Mouse (Mus musculus): ENCODE results near the gene Olfr1477. TPM values are rescaled to one million over a fixed set of nuclear protein-coding genes. Genes with fewer than 3 reads are reported as not detected.
"Not testable (repeated sequence)": the region's sequence is repeated elsewhere in the genome, so short reads cannot be mapped to it uniquely, and the experiment has no call there.

Olfr1477 gene
- polyA plus RNA-seq (2015; fragmentation: Nextera tagmentation; extraction: Ambion mirVana) = not detected in 2 replicates

GRCm38 (mm10) chr19:13500246-13500645 lies at the start of gene Olfr1477:
TSS of gene Olfr1477 (plus strand) at chr19:13500546.
- Histone ChIP-seq H3K4me3 (ENCODE audit: low read length) (no peak within 1 kb of the TSS), H3K4me2 (replicated peaks; ENCODE audit: low read depth, low read length) (no peak within 1 kb of the TSS), H3K9ac (replicated peaks; ENCODE audit: low read length) (no peak within 1 kb of the TSS), H3K4me1 (ENCODE audit: insufficient read depth, low read length) (no peaks in the 10 kb centered on the region), H3K9me3 (ENCODE audit: low read length) (no peaks in the 10 kb centered on the region), H3K27me3 (ENCODE audit: insufficient read depth, low read length) (no peaks in the 10 kb centered on the region), H3K27ac (ENCODE audit: low read length) (no peak within 1 kb of the TSS), H3K36me3 (ENCODE audit: insufficient read depth, low read length) (no peaks in the 10 kb centered on the region)
- WGBS = 69% methylated on average over 3 of the region's 3 CpGs
- no peak for ATAC-seq (ENCODE audit: low FRiP score, low TSS enrichment)

DNA sequence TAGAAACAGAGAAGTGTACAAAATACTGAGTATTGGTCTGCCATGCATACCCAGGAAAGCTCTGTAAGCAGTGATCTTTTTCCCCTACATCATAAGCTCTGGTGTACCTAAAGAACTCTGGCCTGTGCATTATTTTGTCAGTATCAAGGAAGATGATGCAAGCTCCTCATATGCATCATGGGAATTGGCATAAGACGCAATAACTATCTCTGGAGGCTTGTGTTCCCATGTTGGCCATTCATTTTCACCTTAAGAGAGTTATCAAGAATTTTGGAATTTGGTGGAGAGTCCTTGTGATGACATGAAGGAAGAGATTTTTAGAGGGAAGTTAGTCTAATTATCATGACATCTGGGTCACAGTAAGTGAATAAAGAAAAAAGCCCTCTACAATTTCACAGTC lies 44.4 kb upstream of the Olfr1477 start, which contains the start of gene Olfr1472:
TSS of gene Olfr1472 (minus strand) at position 101 of the 400 bp plus-strand sequence.
- no peak for ATAC-seq (ENCODE audit: low FRiP score, low TSS enrichment)
- H3K4me2 ChIP-seq (replicated peaks; ENCODE audit: low read depth, low read length) = no peak within 1 kb of the TSS
- no peaks in the 10 kb centered on the region for H3K4me1 ChIP-seq (ENCODE audit: insufficient read depth, low read length)
- no peak within 1 kb of the TSS for H3K9ac ChIP-seq (replicated peaks; ENCODE audit: low read length)
- H3K9me3 ChIP-seq (ENCODE audit: low read length) = peaks cover 8% of the 10 kb centered on the region; the same call in 1 of the 2 replicates
- H3K27ac ChIP-seq (ENCODE audit: low read length) = no peak within 1 kb of the TSS
- no peaks in the 10 kb centered on the region for H3K36me3 ChIP-seq (ENCODE audit: insufficient read depth, low read length)
- 72% methylated on average over 1 of the region's 1 CpGs for WGBS
- H3K27me3 ChIP-seq (ENCODE audit: insufficient read depth, low read length) = no peaks in the 10 kb centered on the region
- H3K4me3 ChIP-seq (ENCODE audit: low read length) = no peak within 1 kb of the TSS

DNA sequence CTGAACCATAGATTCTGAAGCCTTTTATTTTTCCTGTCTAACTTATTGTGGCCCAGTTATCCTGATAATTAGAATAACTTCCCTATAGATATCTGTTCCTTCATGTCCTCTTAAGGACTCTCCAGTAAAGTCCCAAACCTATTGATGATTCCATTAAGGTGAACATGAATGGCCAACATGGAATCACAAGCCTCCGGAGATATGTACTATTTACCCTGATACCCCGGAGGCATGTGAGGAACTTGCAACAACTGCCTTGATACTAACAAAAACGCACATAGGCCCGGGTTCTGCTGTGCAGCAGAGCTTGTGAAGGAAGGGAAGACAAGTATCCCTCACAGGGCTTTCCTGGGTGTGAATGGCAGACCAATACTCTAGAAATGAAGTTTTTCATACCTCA lies 31.1 kb upstream of the Olfr1477 start, which contains the start of gene Olfr1474:
TSS of gene Olfr1474 (plus strand) at position 301 of the 400 bp plus-strand sequence.
- H3K9ac ChIP-seq (replicated peaks; ENCODE audit: low read length); H3K4me2 ChIP-seq (replicated peaks; ENCODE audit: low read depth, low read length); H3K4me1 ChIP-seq (ENCODE audit: insufficient read depth, low read length); H3K27ac ChIP-seq (ENCODE audit: low read length); H3K36me3 ChIP-seq (ENCODE audit: insufficient read depth, low read length); H3K4me3 ChIP-seq (ENCODE audit: low read length); H3K9me3 ChIP-seq (ENCODE audit: low read length); ATAC-seq (ENCODE audit: low FRiP score, low TSS enrichment); H3K27me3 ChIP-seq (ENCODE audit: insufficient read depth, low read length): not testable (repeated sequence)
- 82% methylated on average over 4 of the region's 4 CpGs for WGBS

- ATAC-seq (ENCODE audit: low FRiP score, low TSS enrichment) = no peak
- Histone ChIP-seq H3K4me3 (ENCODE audit: low read length) (no peak within 1 kb of the TSS), H3K4me2 (replicated peaks; ENCODE audit: low read depth, low read length) (no peak within 1 kb of the TSS), H3K4me1 (ENCODE audit: insufficient read depth, low read length) (no peaks in the 10 kb centered on the region), H3K27me3 (ENCODE audit: insufficient read depth, low read length) (no peaks in the 10 kb centered on the region), H3K9me3 (ENCODE audit: low read length) (no peaks in the 10 kb centered on the region), H3K36me3 (ENCODE audit: insufficient read depth, low read length) (no peaks in the 10 kb centered on the region), H3K9ac (replicated peaks; ENCODE audit: low read length) (no peak within 1 kb of the TSS), H3K27ac (ENCODE audit: low read length) (no peak within 1 kb of the TSS)
Observed at GRCm38 (mm10) chr19:13480096-13480495, 20.2 kb upstream of the Olfr1477 start, which contains the start of gene Olfr1475. TSS of gene Olfr1475 (minus strand) at chr19:13480196.

GRCm38 (mm10) chr19:13527613-13528012 lies 27.3 kb downstream of the Olfr1477 start, which contains the start of gene Olfr1480:
TSS of gene Olfr1480 (plus strand) at chr19:13527913.
- no peak for ATAC-seq (ENCODE audit: low FRiP score, low TSS enrichment)
- Histone ChIP-seq H3K27me3 (ENCODE audit: insufficient read depth, low read length) (no peaks in the 10 kb centered on the region), H3K9me3 (ENCODE audit: low read length) (peaks cover 9% of the 10 kb centered on the region), H3K36me3 (ENCODE audit: insufficient read depth, low read length) (no peaks in the 10 kb centered on the region), H3K27ac (ENCODE audit: low read length) (no peak within 1 kb of the TSS), H3K4me3 (ENCODE audit: low read length) (no peak within 1 kb of the TSS), H3K4me1 (ENCODE audit: insufficient read depth, low read length) (no peaks in the 10 kb centered on the region), H3K9ac (replicated peaks; ENCODE audit: low read length) (no peak within 1 kb of the TSS), H3K4me2 (replicated peaks; ENCODE audit: low read depth, low read length) (no peak within 1 kb of the TSS)
- 85% methylated on average over 2 of the region's 2 CpGs for WGBS

Other genes with a start within 250 kb of the Olfr1477 start
- gene Olfr1465, start 185.0 kb upstream of the Olfr1477 start, polyA plus RNA-seq (2015; fragmentation: Nextera tagmentation; extraction: Ambion mirVana) = not detected in 2 replicates
- not detected in 2 replicates for gene Olfr1466, start 161.7 kb upstream of the Olfr1477 start, polyA plus RNA-seq (2015; fragmentation: Nextera tagmentation; extraction: Ambion mirVana)
- not detected in 2 replicates for gene Olfr1467, start 138.3 kb upstream of the Olfr1477 start, polyA plus RNA-seq (2015; fragmentation: Nextera tagmentation; extraction: Ambion mirVana)
- gene Olfr1469, start 92.7 kb upstream of the Olfr1477 start, polyA plus RNA-seq (2015; fragmentation: Nextera tagmentation; extraction: Ambion mirVana) = not detected in 2 replicates
- gene Olfr1471, start 57.1 kb upstream of the Olfr1477 start, polyA plus RNA-seq (2015; fragmentation: Nextera tagmentation; extraction: Ambion mirVana) = not detected in 2 replicates
- gene Olfr1472, start 44.5 kb upstream of the Olfr1477 start, polyA plus RNA-seq (2015; fragmentation: Nextera tagmentation; extraction: Ambion mirVana) = not detected in 2 replicates
- gene Olfr1474, start 31.0 kb upstream of the Olfr1477 start, polyA plus RNA-seq (2015; fragmentation: Nextera tagmentation; extraction: Ambion mirVana) = not detected in 2 replicates
- gene Olfr1475, start 20.4 kb upstream of the Olfr1477 start, polyA plus RNA-seq (2015; fragmentation: Nextera tagmentation; extraction: Ambion mirVana) = not detected in 2 replicates
- gene Olfr1480, start 27.4 kb downstream of the Olfr1477 start, polyA plus RNA-seq (2015; fragmentation: Nextera tagmentation; extraction: Ambion mirVana) = not detected in 2 replicates
- gene Olfr1484, start 83.0 kb downstream of the Olfr1477 start, polyA plus RNA-seq (2015; fragmentation: Nextera tagmentation; extraction: Ambion mirVana) = not detected in 2 replicates
- not detected in 2 replicates for gene Olfr1487, start 116.8 kb downstream of the Olfr1477 start, polyA plus RNA-seq (2015; fragmentation: Nextera tagmentation; extraction: Ambion mirVana)
- not detected in 2 replicates for gene Olfr1489, start 131.1 kb downstream of the Olfr1477 start, polyA plus RNA-seq (2015; fragmentation: Nextera tagmentation; extraction: Ambion mirVana)
- gene Olfr1490, start 150.5 kb downstream of the Olfr1477 start, polyA plus RNA-seq (2015; fragmentation: Nextera tagmentation; extraction: Ambion mirVana) = not detected in 2 replicates
- gene Olfr1491, start 196.7 kb downstream of the Olfr1477 start, polyA plus RNA-seq (2015; fragmentation: Nextera tagmentation; extraction: Ambion mirVana) = not detected in 2 replicates
- gene Olfr1493-ps1, start 222.7 kb downstream of the Olfr1477 start, polyA plus RNA-seq (2015; fragmentation: Nextera tagmentation; extraction: Ambion mirVana) = not detected in 2 replicates
- not detected in 2 replicates for gene Olfr1494, start 239.2 kb downstream of the Olfr1477 start, polyA plus RNA-seq (2015; fragmentation: Nextera tagmentation; extraction: Ambion mirVana)